Mouse (Mus musculus): ENCODE data around the gene Pptc7.

Pptc7 gene

DNA sequence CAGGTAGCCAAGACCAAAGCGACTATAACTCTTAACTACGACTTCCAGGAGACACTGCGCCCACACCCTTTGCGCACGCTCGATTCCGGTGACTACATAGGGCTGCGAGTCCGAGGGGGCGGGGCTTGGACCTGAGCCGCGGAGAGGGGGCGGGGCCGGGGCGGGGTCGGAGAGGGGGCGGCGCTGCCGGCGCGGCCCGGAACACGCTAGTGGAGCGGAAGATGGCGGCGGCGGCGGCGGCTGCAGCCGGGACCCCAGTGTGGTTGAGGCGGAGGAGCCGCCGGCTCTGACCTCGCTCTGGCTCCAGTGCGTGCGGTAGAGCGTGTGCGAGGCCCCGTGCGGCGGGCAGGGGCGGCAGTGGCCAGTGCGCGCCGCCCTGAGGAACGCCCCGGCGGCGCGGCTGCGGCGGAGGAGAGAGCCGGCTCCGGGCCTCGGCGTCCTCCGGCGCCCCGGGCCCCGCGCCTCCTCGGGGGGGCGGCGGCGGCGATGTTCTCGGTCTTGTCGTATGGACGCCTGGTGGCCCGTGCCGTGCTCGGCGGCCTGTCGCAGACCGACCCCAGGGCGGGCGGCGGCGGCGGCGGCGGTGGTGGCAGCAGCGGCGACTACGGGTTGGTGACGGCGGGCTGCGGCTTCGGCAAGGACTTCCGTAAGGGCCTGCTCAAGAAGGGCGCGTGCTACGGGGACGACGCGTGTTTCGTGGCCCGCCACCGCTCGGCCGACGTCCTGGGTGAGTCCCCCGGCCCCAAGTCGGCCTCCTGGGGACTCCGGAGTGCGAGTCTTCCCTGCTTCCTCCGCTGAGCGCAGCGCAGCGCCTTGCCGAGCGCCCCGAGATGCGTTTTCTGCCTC lies at the start of gene Pptc7:
Gene Pptc7, plus strand, starts transcription at position 183 of the 846 bp plus-strand sequence.
- DNase-seq (ENCODE audit: low read depth, low spot score): peak; percentile 92

DNA sequence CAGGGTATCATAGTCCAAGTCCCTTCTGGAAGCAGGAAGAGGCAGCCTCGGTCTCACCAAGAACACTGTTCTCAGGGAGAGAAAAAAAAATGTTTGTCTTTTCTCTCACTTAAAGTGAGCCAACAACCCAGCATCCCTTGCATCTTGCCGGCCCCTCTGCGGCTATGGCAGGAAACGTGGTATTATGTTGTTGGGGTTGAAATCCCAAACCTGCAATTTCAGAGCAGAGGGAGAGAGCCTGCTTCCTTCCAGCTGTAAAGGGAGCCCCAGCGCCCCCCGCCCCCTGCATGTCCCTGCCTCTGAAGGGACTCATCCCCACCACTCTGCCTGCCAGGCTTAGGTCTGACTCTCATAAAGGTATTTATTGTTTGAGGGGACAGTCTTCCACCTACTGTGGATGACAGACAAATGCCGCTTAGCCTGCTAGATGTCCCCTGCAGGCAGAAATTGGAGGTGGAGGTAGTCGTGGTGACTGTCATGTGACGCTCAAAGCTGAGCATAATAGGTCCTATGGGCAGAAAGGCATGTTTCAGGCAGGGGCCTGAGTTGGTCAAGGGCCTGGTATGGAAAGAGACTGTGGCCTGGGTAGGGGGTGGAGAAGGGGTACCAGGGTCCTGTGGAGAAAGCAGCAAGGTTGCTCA lies 48.8 kb upstream of the Pptc7 start:
- DNase-seq (ENCODE audit: low read depth, low spot score): peak; percentile 29

DNA sequence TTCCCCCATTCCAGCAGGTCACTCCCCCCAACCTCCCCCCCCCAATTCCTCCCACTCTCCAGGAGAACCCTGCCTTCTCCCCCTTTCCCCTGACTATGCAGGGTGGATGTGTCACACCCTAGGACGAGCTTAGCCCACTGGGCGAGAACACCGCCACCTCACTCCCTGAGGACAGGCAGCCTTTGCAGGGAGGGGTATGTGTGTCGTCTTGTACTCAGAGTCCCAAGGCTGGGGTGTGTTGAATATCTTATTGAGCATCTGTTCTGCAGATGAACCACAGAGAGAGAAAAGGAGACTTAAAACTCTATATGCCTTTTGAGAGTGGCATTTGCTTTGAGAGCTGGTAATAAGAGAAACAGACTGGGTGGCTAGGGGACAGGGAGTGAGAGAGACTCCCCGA lies 47.0 kb upstream of the Pptc7 start:
- DNase-seq (ENCODE audit: low read depth, low spot score): no peak

DNA sequence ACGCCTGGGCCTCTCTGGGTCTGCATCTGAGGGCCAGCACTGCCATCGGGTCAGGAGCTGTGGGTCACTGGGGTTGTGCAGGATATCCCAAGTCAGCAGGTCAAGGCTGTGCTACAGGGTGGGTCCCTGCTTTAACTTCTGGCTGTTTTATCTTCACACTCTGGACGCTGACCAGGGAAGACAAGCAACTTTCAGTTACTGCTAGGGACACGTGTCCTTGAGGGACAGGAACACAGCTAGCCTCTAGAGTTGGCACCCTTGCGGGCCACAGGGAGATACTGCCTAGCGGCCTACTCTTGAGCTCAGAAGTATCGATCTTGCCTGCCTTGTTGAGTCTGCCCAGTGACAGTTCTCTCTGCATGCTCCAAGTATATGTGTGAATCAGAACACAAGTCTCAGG lies 44.5 kb upstream of the Pptc7 start:
- DNase-seq (ENCODE audit: low read depth, low spot score): no peak

DNA sequence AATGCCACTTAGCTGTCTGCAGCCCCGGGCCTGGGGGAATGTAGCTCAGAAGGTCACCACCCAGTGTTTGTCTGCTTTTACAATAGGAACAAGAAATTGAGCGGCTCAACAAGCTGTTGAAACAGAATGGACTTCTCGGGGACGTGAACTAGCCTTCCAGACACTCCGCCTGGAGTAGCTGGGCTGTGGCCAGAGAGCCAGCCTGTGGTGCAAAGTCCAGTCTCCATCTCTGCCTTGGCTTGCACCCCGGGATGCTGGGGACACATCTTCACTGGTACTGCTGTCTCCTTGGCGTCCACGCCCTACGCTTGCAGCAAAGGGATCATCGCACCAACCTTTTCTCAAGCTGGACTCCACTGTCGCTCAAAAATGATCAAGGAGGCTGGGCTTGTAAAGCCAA lies 43.6 kb upstream of the Pptc7 start:
- DNase-seq (ENCODE audit: low read depth, low spot score): no peak

DNA sequence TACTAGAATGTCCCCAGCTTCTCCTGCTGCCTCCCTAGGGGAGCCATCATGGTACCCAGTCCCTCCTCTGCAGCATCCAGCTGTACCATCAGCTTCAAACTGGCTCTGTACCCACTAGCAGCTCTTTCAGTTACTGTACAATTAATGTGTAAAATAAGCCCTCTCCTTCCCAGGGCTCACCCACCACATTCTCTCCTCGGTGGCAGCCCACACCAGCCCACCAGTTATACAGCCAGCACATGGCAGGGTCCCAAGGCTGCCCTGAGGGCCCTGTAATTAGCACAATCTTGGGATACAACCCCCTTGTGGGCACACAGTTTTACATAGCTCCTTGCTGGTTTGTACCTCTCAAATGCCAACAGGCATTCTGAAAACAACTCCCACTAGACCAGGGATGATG lies 43.2 kb upstream of the Pptc7 start:
- DNase-seq (ENCODE audit: low read depth, low spot score): no peak

DNA sequence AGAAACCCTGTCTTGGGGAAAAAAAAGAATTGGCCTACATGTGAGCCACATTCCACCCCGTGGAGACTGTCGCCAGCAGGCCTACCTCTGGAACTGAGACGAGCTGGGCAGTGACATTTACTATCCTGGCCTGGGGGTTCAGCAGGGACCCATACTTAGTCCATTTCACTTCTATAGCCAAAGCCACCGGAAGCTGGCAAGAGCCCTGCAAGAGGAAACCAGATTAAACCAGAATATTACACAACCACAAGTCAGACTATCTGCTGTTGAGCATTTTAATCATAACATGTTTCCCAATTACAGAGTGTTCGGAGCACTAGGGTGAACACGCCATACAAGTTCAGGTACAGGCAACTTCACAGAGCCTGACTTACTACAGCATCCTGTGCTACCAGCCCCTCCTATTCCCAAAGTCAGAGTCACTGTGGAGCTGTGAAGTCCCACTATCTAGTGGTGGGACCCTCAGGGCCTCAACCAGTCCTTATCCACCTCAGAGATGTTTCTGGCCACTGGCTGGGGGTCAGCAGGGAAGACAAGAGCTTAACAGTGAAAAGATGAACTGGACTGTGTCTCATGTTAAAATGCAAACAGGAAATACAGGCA lies 41.5 kb upstream of the Pptc7 start:
- no peak for DNase-seq (ENCODE audit: low read depth, low spot score)

DNA sequence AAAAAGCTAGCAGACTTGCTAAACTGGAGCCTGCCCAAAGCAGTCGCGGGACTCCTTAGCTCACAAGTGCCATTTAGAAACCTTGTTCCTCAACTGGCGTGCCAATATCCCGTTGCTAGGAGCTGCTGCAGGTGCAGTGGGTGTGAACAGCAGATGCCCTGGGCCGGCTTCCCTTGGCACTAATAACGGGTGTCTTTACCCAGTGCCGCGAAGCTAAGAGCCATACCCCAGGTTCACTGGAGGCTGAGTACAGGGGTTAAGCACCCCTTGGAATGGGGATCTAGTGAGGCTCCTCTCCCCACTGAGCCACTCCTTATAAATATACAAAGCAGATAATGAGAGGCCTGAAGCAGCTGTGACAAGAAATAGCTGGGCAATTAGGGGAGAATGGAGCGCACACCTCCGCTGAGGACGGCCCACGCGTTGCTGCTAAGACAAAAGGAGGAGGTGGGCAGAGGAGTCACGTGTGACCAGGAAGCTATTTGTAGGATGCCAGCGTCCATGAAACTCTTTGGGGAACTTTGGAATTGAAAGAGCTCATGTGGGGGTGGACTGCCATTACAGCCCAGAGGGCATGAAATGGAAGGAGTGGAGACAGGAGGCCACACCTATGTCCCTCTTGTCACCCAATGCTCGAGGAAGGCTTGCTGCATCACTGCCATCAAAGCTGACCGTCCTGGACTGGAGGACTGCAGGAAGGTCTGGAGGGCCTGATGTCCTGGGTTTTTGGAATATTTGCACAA lies 40.2 kb upstream of the Pptc7 start:
- no peak for DNase-seq (ENCODE audit: low read depth, low spot score)

DNA sequence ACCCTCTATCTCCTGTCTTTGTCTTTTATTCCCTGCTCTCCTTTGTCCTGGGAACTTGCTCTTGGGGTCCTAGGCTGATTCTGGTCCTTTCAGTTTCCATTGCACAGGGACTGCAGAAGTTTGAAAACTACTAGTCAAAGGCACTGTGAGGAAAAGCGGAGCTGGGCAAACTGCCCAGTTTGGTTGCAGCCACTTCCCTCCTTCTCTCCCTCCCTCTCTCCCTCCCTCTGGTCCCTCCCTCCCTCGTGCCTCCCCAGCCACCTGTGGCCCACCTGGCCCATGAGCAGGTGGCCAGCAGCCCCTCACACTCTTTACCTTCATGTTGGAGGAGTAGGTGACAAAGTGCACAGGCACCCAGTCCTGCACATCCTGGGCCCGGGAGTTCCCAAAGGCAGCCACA lies 39.0 kb upstream of the Pptc7 start:
- no peak for DNase-seq (ENCODE audit: low read depth, low spot score)

DNA sequence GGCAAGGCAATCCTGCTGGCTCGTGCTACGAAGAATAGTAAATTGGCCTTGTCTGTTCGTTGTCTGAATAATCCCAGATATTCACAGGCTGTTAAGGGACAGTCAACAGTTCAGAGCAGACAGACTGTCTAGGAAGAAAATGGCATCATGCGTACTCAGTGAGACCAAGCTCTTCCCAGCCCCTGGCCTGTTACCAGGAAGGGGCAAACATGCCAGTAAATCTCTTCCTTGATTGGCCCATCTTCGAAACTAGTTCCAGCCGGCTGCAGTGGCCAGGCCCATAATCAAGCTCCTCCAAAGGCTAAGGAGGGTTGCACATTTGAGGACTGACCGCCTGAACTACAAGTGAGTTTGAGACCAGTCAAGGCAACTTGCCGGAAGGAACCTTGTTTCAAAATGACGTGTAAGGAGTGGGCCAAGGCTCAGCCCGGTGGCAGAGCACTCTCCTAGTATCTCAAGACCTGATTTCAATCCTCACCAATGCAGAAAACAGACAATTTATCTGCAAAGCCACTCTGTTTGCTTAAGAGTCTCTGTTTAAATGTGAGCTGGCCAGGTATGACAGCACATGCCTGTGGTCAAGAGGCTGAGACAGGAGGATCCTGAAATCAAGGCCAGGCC lies 37.5 kb upstream of the Pptc7 start:
- no peak for DNase-seq (ENCODE audit: low read depth, low spot score)

DNA sequence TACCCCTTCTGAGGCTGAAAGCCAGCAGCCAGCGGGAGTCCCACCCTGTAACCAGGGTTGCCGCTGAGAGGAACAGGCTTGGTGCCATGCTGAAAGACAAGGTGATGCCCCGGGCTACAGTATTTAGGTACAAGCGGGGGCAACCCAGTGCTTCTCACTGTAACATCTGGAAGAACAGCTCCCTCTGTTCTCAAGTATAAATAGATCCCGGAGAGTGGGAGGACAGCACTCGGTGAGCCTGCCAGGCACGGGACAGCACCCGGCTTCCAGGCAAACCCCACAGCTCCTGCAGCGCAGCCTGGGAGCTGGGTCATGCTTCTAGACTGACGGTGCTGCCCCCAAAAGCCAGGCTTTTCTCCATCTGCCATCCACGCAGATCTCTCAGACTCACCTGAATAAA lies 36.6 kb upstream of the Pptc7 start:
- no peak for DNase-seq (ENCODE audit: low read depth, low spot score)

DNA sequence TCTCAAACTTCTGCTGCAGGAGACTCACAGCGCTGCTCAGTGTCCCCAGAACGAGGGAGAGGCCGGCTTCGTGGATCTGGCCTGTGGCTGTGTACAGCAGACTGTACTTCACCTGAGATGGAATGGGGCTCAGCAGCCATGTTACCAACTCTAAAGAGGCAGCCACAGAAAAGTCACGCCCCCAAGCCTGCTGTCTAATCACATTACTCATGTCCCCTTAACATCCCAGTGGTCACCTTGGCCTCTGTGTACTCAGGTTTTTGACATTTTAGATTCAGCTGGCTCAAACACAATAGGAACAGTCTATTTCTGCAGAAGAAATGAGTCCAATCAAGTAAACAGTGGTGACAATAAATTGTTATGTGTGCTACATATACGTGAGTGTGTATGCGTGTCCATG lies 36.2 kb upstream of the Pptc7 start:
- DNase-seq (ENCODE audit: low read depth, low spot score): no peak

DNA sequence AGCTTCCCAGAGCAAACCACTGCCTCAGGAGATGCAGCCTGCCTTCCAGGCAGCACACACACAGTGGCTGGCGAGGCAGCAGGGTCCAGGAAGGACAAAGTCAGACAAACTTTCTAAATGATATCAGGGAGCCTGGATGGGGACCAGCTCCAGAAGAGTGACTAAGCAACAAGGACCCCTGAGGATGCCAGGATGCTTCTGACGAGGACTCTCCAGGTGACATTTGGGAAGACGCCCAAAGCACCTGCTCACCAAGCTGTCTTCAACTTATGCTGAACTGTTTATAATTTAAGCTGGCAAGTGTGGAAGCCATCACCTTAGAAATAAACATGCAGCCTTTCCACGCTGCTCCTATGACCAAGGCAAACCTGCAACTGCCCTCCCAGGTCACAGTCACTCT lies 34.9 kb upstream of the Pptc7 start:
- DNase-seq (ENCODE audit: low read depth, low spot score): no peak

DNA sequence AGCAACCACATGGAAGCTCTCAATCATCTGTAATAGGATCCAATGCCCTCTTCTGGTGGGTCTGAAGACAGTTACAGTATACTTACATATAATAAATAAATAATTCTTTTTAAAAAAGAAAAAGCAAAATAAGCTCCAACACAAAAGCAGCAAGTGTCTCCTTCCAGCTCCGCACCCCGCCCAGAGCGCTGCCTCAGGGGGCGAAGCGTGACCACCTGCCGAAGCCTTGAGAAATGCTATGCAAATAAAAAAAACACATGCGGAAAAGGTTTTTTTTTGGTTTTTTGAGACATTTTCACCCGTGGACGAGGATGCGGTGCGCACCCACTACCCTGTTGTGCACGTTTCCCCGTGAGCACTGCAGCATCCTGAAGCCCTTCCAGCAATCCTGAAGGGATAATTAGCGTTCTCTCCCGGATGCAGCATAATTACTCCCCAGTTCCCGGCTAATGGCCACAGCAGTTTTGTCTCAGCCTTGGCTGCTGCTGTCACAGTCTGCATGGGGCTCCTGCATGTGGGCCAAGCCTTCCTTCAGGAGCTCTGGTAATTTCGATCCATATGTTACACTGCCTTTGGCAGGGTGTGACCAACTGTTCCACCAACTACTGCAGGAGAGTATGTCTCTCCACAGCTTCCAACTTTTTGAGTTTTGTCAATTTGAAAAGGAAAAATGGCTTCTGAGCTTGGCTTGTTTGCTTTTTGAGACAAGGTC lies 32.1 kb upstream of the Pptc7 start:
- no peak for DNase-seq (ENCODE audit: low read depth, low spot score)

DNA sequence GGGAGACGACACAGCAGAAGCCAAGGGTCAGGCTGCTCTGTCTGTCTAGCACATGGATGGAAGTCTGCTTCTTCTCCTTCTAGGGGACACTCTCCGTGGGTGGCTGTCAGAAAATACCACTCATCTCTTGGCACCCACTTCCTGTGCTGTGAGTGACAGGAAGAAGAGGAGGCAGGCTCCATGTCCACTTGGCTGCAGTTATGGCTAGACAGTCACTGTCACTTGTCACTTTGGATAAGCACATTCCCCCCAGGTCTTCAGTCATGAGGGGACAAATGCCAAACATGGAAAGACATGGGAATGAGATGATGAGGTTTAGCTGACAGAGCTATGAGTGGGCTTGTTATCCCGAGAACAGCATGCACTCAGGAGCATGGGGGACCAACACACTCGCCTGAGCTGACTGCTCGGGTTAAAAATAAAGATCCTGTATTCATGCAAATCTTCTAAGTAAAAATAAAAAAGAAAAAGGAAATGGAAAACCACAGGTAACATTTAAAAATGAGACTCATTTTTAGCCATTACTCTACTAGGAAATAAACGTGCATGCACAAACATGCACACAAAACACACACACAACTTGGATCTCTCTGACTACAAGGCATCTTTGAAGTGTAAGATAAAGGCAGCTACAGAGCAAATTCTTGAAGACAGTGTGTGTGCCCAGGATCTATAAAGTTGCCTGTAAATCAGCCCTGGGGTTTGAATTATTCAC lies 26.0 kb upstream of the Pptc7 start:
- no peak for DNase-seq (ENCODE audit: low read depth, low spot score)

DNA sequence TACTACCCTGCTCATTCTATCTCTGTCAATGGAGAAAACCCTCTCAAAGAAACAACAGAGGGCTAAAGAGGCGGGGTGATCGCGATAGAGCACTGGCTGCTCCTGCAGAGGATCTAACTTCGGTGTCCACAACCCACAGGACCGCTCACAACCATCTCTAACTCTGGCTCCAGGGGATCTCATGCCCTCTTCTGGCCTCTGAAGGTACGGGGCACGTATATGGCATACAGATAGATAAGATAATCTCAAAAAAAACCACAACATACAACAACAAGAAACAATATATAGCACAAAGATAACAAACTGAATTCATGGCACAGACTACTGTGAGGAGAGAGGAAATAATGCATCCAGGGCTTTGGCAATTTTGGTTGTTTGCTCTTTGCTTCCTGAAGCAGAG lies 22.1 kb upstream of the Pptc7 start:
- no peak for DNase-seq (ENCODE audit: low read depth, low spot score)

DNA sequence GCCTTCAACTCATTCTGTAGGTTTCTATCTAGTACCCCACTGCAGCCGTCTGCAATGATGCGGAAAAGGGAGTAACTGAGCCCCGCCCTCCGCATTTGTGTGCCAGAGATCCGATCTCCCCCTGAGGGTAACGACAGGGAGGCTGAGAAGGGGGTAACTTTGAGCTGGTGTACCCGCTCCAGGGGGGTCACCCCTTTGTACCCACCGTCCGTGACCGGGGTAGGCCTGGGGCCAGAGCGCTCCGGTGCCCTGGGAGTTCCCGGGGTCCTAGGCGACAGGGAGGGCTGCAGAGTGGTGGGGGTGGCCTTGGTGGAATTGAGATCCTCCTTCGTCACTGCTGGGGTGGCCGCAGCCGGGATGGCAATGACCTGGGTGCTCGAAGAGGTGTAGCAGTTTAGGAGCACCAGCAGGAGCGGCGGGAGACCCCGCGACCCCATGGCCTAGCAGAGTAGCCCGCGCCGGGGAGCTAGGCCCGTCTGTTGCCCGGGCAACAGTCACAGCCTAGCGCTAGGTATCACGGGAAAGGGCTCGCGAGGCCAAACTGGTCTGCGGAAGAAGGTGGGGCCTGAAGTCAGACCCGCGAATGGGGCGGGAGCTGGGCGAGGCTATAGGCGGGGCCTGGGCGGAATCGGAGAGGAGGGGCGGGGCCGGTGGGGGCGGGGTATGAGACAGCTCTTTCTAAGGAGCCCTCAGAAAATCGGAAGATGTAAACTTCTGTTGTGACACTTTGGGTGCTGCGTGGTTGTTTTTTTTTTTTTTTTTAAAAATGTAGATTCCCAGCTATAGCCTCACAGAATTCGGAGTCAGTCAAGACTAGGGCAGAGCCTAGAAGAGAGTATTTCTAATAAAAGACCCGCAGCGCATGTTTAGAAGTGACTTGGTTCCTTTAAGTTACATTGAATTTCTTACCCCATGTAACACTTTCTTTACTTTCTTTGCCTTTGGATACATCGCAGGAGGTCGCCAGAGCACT lies 19.9 kb upstream of the Pptc7 start, which contains the start of gene Tctn1:
Gene Tctn1, minus strand, starts transcription at position 528 of the 973 bp plus-strand sequence.
- peak; percentile 97 for DNase-seq (ENCODE audit: low read depth, low spot score)

DNA sequence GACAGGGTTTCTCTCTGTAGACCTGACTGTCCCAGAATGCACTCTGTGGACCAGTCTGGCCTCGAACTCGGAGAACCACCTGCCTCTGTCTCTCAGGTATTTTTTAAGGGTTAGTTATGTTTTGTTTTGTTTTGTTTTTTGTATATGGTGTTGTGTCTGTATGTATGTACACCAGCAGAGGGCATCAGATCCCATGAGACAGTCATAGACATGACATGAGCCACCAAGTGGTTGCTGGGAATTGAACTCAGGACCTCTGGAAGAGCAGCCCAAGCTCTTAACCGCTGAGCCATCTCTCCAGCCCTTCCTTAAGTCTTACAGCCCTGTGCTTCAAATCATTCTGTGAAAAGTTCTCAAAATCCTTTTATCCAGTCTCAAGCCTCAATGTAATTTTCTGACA lies 19.0 kb upstream of the Pptc7 start:
- peak; percentile 81 for DNase-seq (ENCODE audit: low read depth, low spot score)

DNA sequence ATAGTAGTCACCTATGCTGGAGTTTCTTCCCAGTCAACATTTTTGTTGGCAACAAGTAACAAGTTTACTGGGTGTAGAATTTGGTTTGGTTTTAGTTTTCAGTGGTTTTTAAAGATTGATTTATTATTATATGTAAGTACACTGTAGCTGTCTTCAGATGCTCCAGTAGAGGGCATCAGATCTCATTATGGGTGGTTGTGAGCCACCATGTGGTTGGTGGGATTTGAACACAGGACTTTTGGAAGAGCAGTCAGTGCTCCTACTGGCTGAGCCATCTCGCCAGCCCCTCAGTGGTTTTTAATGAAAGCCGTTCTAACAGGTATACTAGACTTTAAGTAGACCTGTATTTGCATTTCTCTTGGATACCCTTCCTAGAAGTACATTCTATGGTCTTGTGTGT lies 18.2 kb upstream of the Pptc7 start:
- DNase-seq (ENCODE audit: low read depth, low spot score): peak; percentile 26

All from R1 (cell line).